Mouse (Mus musculus) midbrain, embryonic 16.5 days (tissue): ENCODE results near the gene Fam107b. TPM values are rescaled to one million over a fixed set of nuclear protein-coding genes. Genes with fewer than 3 reads are reported as not detected.
"Not testable (repeated sequence)": the region's sequence is repeated elsewhere in the genome, so short reads cannot be mapped to it uniquely, and the experiment has no call there.

Experiments used
- ATAC-seq: fragments of 200-750 bp; cut with Nextera tagmentation; 2 replicates; pipeline ENCODE4 v1.8.0; 2017; ENCODE audit warnings: moderate TSS enrichment
- H3K27ac ChIP-seq: fragments of 300-500 bp; sonication (generic); 2 replicates; pipeline ENCODE4 v1.5.1; 2014; ENCODE audit warnings: mild to moderate bottlenecking, low read length, mixed read lengths
- H3K27me3 ChIP-seq: fragments of 300-500 bp; sonication (generic); 2 replicates; pipeline ENCODE4 v1.6.1; 2014; ENCODE audit warnings: low read depth, low read length, mixed read lengths; ENCODE audit not compliant: control insufficient read depth, insufficient read depth
- H3K36me3 ChIP-seq: fragments of 300-500 bp; sonication (generic); 2 replicates; pipeline ENCODE4 v1.6.1; 2014; ENCODE audit warnings: mild to moderate bottlenecking, low read length, moderate library complexity, mixed read lengths; ENCODE audit not compliant: control insufficient read depth, insufficient read depth
- H3K4me1 ChIP-seq: fragments of 300-500 bp; sonication (generic); 2 replicates; pipeline ENCODE4 v1.6.1; 2014; ENCODE audit warnings: mild to moderate bottlenecking, low read length, mixed read lengths; ENCODE audit not compliant: control insufficient read depth, insufficient read depth
- H3K4me2 ChIP-seq: fragments of 300-500 bp; sonication (generic); 2 replicates; pipeline ENCODE4 v1.6.1; 2014; ENCODE audit warnings: mild to moderate bottlenecking, low read length, mixed read lengths
- H3K4me3 ChIP-seq: fragments of 300-500 bp; sonication (generic); 2 replicates; pipeline ENCODE4 v1.5.1; 2014; ENCODE audit warnings: low read depth, mild to moderate bottlenecking, low read length, moderate library complexity, mixed read lengths
- H3K9ac ChIP-seq: fragments of 300-500 bp; sonication (generic); 2 replicates; pipeline ENCODE4 v1.6.1; 2014; ENCODE audit warnings: low read depth, low read length, mixed read lengths
- H3K9me3 ChIP-seq: fragments of 300-500 bp; sonication (generic); replicated peaks from 2 replicates; pipeline ENCODE4 v1.6.1; 2014; ENCODE audit warnings: mild to moderate bottlenecking, low read length, mixed read lengths; ENCODE audit not compliant: control insufficient read depth, poor library complexity, severe bottlenecking
- WGBS: fragments of 180-500 bp; shearing (Covaris S2); extraction: QIAGEN DNeasy Blood & Tissue Kit; methylation state at CpG from one replicate; pipeline ENCODE4 v1.1.7; 2014; 5-methylcytosine and 5-hydroxymethylcytosine counted together
- polyA plus RNA-seq: library from polyadenylated mRNA; unstranded; fragments of >200 nt; fragmentation: Nextera tagmentation; extraction: Ambion mirVana; gene quantifications from 2 replicates; pipeline ENCODE4 v1.2.1, GENCODE M21; 2015

The Fam107b gene
- polyA plus RNA-seq, 1 experiment from 2014 or later = 27.9 TPM

DNA sequence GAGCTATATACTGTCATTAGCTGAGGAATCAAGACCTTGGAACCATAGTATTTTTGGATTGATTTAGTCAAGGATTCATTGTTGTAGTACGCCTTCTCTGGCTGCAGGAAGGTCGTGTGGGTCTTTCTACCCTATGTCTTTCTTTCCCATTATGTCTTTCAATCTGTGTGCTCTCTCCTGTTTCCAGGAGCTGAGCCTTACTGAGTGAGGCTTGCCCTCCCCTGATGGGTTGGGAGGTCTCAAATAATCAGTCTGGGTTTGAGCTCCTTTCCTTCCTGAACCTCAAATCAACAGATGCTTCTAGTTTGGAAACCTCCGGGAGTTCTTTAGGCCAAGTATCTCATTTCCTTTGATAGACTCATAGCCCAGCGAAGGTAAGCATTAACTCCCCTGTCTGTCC lies 119.9 kb downstream of the Fam107b start:
- whole genome bisulfite sequencing = 57% methylated on average over 4 of the region's 4 CpGs

GRCm38 (mm10) chr2:3692833-3693232 lies 122.5 kb downstream of the Fam107b start:
- H3K27ac ChIP-seq = no peak overlapping the region
- 92% methylated on average over 2 of the region's 2 CpGs for WGBS
- ATAC-seq = no peak

More for the DNA sequence above, 119.9 kb downstream of the Fam107b start:
- no peak overlapping the region for H3K9ac ChIP-seq
- peaks cover 3% of the 10 kb centered on the region; the same call in 1 of the 2 replicates for H3K9me3 ChIP-seq
- H3K27ac ChIP-seq = no peak overlapping the region
- H3K4me1 ChIP-seq = no peaks in the 10 kb centered on the region
- H3K4me2 ChIP-seq = no peak overlapping the region
- H3K4me3 ChIP-seq = no peak overlapping the region
- no peak for ATAC-seq
- no peaks in the 10 kb centered on the region for H3K27me3 ChIP-seq
- H3K36me3 ChIP-seq = no peaks in the 10 kb centered on the region

GRCm38 (mm10) chr2:3695900-3696299 lies 125.6 kb downstream of the Fam107b start:
- Histone ChIP-seq H3K4me2 (no peak overlapping the region), H3K27ac (no peak overlapping the region), H3K9ac (no peak overlapping the region), H3K4me1 (no peaks in the 10 kb centered on the region; the same call in 1 of the 2 replicates), H3K4me3 (no peak overlapping the region), H3K9me3 (peaks cover 3% of the 10 kb centered on the region; the same call in 1 of the 2 replicates), H3K36me3 (no peaks in the 10 kb centered on the region), H3K27me3 (no peaks in the 10 kb centered on the region)
- 89% methylated on average over 5 of the region's 5 CpGs for WGBS
- ATAC-seq = no peak

More at GRCm38 (mm10) chr2:3692833-3693232, 122.5 kb downstream of the Fam107b start:
- Histone ChIP-seq H3K4me2 (no peak overlapping the region), H3K9me3 (peaks cover 3% of the 10 kb centered on the region; the same call in 1 of the 2 replicates), H3K4me1 (no peaks in the 10 kb centered on the region), H3K36me3 (no peaks in the 10 kb centered on the region), H3K9ac (no peak overlapping the region), H3K4me3 (no peak overlapping the region), H3K27me3 (no peaks in the 10 kb centered on the region)

- no peak overlapping the region for H3K4me3 ChIP-seq
- 62% methylated on average over 1 of the region's 1 CpGs for WGBS
- no peak for ATAC-seq
- no peak overlapping the region for H3K27ac ChIP-seq
- H3K4me2 ChIP-seq = no peak overlapping the region
- H3K9me3 ChIP-seq = no peaks in the 10 kb centered on the region
- no peaks in the 10 kb centered on the region for H3K27me3 ChIP-seq
- no peaks in the 10 kb centered on the region; the same call in 1 of the 2 replicates for H3K4me1 ChIP-seq
- no peak overlapping the region for H3K9ac ChIP-seq
- no peaks in the 10 kb centered on the region for H3K36me3 ChIP-seq
These were observed 130.1 kb downstream of the Fam107b start for GRCm38 (mm10) chr2:3700368-3700767.

GRCm38 (mm10) chr2:3702640-3703190 lies 132.4 kb downstream of the Fam107b start:
- H3K4me3 ChIP-seq = no peak overlapping the region
- no peaks in the 10 kb centered on the region for H3K9me3 ChIP-seq
- H3K4me1 ChIP-seq = no peaks in the 10 kb centered on the region; the same call in 1 of the 2 replicates
- ATAC-seq = no peak
- H3K4me2 ChIP-seq = no peak overlapping the region
- 87% methylated on average over 7 of the region's 7 CpGs for WGBS
- H3K36me3 ChIP-seq = no peaks in the 10 kb centered on the region
- no peak overlapping the region for H3K9ac ChIP-seq
- no peak overlapping the region for H3K27ac ChIP-seq
- H3K27me3 ChIP-seq = no peaks in the 10 kb centered on the region

DNA sequence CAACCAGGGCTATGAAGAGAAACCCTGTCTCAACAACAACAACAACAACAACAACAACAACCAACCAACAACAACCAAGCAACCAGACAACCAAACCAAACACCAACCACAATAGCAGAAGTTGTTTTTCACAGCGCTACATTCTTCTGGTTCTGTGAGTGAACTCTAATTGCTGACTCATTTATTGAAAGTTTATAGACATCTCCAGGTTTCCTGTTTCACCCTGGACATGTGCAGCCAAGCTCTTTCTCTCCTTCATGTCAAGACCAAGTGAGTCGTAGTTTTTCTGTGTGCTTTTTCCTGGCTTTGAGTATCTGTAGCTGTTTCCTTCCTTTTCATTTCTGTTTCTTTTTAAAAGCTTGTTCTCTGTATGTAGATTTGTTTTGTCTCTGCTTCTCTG lies 133.5 kb downstream of the Fam107b start:
- no peaks in the 10 kb centered on the region; the same call in 1 of the 2 replicates for H3K4me1 ChIP-seq
- no peaks in the 10 kb centered on the region for H3K27me3 ChIP-seq
- WGBS = 86% methylated on average over 2 of the region's 2 CpGs
- no peaks in the 10 kb centered on the region for H3K36me3 ChIP-seq
- H3K4me3 ChIP-seq = no peak overlapping the region
- ATAC-seq = no peak
- H3K9ac ChIP-seq = no peak overlapping the region
- no peak overlapping the region for H3K27ac ChIP-seq
- no peaks in the 10 kb centered on the region for H3K9me3 ChIP-seq
- H3K4me2 ChIP-seq = no peak overlapping the region

GRCm38 (mm10) chr2:3704311-3705162 lies 134.2 kb downstream of the Fam107b start:
- H3K9me3 ChIP-seq = no peaks in the 10 kb centered on the region
- H3K4me2 ChIP-seq = no peak overlapping the region
- no peaks in the 10 kb centered on the region for H3K36me3 ChIP-seq
- no peak overlapping the region for H3K9ac ChIP-seq
- ATAC-seq = no peak
- H3K27me3 ChIP-seq = no peaks in the 10 kb centered on the region
- WGBS = 79% methylated on average over 9 of the region's 9 CpGs
- no peak overlapping the region for H3K27ac ChIP-seq
- H3K4me1 ChIP-seq = no peaks in the 10 kb centered on the region; the same call in 1 of the 2 replicates
- H3K4me3 ChIP-seq = no peak overlapping the region

DNA sequence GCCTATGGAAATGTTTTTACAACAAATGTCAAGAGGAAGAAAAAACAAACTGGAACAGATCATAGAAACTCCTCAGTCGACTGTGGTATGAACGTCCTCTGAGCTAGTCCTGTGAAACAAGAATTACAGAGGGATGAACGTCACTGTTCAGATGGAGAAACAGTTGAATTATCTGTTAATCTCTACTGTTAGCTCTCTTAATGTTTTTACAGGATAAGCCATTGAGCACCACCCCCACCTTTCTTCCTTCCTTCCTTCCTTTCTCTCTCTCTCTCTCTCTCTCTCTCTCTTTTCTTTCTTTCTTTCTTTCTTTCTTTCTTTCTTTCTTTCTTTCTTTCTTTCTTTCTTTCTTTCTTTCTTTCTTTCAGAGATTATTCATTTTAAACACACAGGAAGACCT lies 135.0 kb downstream of the Fam107b start:
- H3K4me3 ChIP-seq = not testable (repeated sequence)
- WGBS = 80% methylated on average over 3 of the region's 3 CpGs

GRCm38 (mm10) chr2:3707236-3707635 lies 136.9 kb downstream of the Fam107b start:
- no peak overlapping the region for H3K27ac ChIP-seq
- WGBS = 87% methylated on average over 1 of the region's 1 CpGs
- no peaks in the 10 kb centered on the region for H3K4me1 ChIP-seq
- ATAC-seq = no peak
- no peak overlapping the region for H3K4me3 ChIP-seq
- H3K36me3 ChIP-seq = no peaks in the 10 kb centered on the region
- no peak overlapping the region for H3K9ac ChIP-seq
- no peaks in the 10 kb centered on the region for H3K27me3 ChIP-seq
- no peaks in the 10 kb centered on the region for H3K9me3 ChIP-seq
- no peak overlapping the region for H3K4me2 ChIP-seq

More for the DNA sequence above, 135.0 kb downstream of the Fam107b start:
- not testable (repeated sequence) for H3K4me1 ChIP-seq, H3K4me2 ChIP-seq, H3K9me3 ChIP-seq, H3K36me3 ChIP-seq, H3K27ac ChIP-seq, H3K27me3 ChIP-seq, ATAC-seq, H3K9ac ChIP-seq
